Mouse (Mus musculus) liver (tissue): ENCODE measurements at regions not wholly inside any gene's neighbourhood (a gene's known extent, or its start where the extent isn't known, plus 50 kb on each side); places are given as distances from the start of the nearest gene placed in this dataset.

Experiments used
- DNase-seq: peaks from one replicate; pipeline ENCODE4 v3.0.0-alpha.2; 2020; ENCODE audit warnings: mixed read lengths

- DNase-seq: no peak
These were observed 1020.5 kb downstream of the 9330182O14Rik start for GRCm38 (mm10) chr15:41154551-41155151.

- no peak for DNase-seq
These were observed 1021.0 kb downstream of the 9330182O14Rik start for GRCm38 (mm10) chr15:41155169-41155638.

- DNase-seq: no peak
These were observed 1023.6 kb downstream of the 9330182O14Rik start for GRCm38 (mm10) chr15:41157802-41158201.

DNA sequence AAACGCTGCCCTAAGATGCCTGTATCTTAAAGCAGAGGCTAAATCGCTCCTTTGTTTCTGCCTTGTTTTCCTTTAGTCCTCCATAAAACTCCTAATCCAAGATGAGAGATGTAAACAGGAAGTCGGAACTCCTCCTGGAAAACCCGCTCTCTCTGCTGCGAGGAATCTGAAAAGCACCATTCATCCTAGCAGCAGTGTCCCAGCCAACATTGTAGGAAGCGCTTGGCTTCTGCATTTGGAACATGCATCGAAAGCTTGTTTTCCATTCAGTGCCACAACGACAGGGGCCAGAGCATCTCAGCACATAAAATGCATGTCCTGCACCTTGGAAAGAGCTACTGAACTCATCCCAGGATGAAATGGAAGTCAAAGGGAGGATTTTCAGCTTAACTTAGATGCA is 1028.1 kb downstream of the 9330182O14Rik start:
- DNase-seq: no peak

DNA sequence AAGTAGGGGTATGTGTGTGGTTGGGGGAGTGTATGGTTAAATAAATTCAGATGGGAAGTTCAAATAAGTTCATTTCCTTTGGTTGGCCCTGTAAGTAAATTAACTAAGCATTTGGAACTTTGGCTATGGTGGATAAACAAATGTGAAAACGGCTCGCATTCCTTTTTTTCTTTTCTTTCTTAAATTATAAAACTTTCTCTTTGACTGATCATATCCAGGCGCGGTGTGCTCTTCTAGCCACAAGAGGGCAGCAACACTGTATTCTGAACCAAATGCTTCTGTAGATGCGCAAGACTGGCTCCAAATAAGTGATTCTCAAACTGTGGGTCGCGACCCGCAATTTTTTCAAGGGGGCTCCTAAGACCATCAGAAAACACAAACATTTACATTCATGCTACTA is 1028.6 kb downstream of the 9330182O14Rik start:
- peak; percentile 18 for DNase-seq

DNA sequence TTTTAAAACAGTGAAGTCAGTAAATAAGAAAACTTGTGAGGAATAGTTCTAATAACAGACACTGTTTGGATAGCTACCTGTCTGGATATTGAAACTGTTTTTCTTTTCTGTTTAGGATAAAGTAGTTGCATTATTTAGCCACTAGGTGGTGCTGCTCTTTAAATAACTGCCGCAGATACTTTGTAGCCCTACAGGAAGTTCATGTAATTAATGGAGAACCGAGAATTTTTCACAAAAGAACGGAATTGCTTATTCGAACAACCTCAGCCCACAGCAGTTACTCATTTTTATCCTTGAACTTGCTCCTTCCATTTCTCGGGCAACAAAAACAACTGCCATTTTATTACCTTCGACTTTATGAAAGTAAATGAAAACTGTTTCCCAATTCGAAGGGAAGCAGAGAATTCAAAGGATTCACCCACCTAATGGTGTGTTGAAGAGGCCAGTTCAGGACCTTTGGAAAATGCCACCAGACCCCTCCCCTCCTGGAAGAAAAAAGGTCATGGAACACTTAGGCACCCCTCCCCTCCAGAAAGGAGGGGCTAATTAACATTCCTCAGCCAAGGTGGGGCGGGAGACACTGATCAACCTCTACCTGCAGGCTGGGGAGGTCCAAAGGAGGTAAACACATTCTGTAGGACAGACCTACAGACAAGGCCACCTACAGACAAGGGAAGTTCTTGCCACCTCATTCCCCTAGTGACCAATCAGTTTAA is 1029.6 kb downstream of the 9330182O14Rik start:
- DNase-seq: no peak

GRCm38 (mm10) chr15:41165534-41165933 is 1031.4 kb downstream of the 9330182O14Rik start:
- DNase-seq: no peak

- no peak for DNase-seq
These were observed 1056.6 kb downstream of the 9330182O14Rik start for GRCm38 (mm10) chr15:41190792-41191191.

DNA sequence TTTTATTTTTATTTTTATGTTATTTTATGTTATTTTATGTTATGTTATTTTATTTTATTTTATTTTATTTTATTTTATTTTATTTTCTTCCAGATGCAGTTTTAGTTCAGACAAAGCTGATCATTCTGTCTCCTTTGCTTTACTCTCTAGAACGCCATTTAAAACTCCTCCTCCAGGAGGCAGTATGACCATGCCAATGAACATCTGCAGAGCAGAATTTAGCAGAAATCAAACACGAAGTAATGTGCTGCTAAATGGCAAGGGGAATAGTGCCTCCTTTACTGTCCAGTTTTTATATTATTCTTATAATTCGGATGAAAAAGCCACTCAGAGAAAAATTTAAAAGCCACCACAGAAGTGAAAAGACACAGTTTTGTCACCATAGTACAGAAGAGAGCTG is 1059.1 kb downstream of the 9330182O14Rik start:
- DNase-seq: no peak

DNA sequence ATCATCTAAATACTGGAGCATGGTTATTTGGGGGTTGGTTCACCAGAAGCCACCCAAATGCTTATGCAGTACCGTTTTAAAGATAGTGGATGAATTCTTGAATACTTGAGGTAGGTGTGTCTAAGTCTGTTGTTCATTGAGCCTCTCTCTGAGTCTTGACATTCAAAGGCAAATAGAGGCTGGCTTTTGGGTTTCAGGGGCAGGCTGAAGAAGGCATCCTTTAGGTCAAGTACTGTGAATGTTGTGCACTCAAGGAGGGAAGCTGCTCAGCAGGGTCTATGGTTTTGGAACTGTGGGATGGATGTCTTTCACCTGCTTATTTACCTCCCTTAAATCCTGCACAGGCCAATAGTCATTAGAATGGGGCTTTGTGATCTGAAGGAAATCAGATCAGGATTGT is 1089.6 kb downstream of the 9330182O14Rik start:
- no peak for DNase-seq

DNA sequence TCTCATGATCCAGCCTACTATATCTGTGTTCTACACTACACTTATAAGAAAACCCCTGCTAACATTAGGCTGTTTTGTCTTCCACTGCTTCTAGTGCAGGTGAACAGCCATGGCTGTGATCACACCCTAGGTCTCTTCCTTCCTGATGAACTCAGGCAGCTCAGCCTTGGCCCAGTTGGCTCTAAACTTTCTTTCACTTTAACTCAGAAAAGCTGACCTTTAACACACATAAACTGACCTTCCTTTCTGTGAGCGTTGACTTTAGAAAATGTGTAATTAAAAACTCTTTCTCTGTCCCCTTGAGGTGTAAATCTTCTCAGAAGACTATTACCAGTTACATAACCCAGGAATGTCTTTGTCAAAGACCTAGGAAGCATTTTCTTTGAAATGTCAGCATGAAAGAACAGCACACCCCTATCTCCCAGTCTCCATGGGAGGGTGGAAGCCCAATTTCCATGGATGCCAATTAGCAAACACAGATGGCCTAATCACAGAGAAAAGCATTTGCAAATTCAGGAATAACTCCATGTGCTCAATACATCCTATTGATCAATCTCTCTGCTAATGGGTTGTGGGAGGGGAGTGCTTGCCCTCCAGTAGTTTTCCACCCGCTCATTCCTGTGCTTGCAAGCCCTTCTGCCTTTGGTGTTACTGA is 1098.4 kb downstream of the 9330182O14Rik start:
- DNase-seq: no peak
